In genomic region chr4:115059871-115060270, GRCm38 (mm10) we compare ENCODE assay signal across 8 mouse cellular contexts. TPM values are rescaled to one million over a fixed set of nuclear protein-coding genes. Genes with fewer than 3 reads are reported as not detected.
A peak's percentile ranks its signal among the peaks of the same experiment; 100 is the strongest.
DNase-seq lines count a peak whose midpoint lies in the region; ATAC-seq and TF ChIP-seq lines count a peak whose summit lies in the region.

No protein-coding gene starts in this region.

- H3K4me3 ChIP-seq in gastrocnemius, adult 2 months = peak overlapping the region; percentile 74
- peak overlapping the region; percentile 42 to 48 for H3K4me3 ChIP-seq in heart, embryonic 14.5 days (ENCODE audit: control insufficient read depth in 1 of 2, insufficient read depth in 1 of 2, low read depth in 1 of 2, low read length in 2 of 2)
- H3K4me3 ChIP-seq in midbrain, embryonic 14.5 days (replicated peaks; ENCODE audit: low read depth, low read length) = peak overlapping the region; percentile 43
- no peak overlapping the region for H3K4me3 ChIP-seq in thymus, adult 2 months (ENCODE audit: control insufficient read depth, insufficient read depth, low read length)

- peak overlapping the region; percentile 88 for H3K27ac ChIP-seq in gastrocnemius, adult 2 months
- peak overlapping the region; percentile 77 to 84 for H3K27ac ChIP-seq in heart, embryonic 14.5 days (replicated peaks in 1 of 2; ENCODE audit: control insufficient read depth in 1 of 2, insufficient read depth in 1 of 2, low read depth in 2 of 2, low read length in 2 of 2)
- peak overlapping the region; percentile 95 for H3K27ac ChIP-seq in midbrain, embryonic 14.5 days (replicated peaks; ENCODE audit: low read depth, low read length)
- H3K27ac ChIP-seq in thymus, adult 2 months (ENCODE audit: control insufficient read depth, insufficient read depth, low read length) = no peak overlapping the region

- peak overlapping the region; percentile 60 for H3K9ac ChIP-seq in heart, embryonic 14.5 days (ENCODE audit: low read length)
- peak overlapping the region; percentile 68 for H3K9ac ChIP-seq in midbrain, embryonic 14.5 days (replicated peaks; ENCODE audit: low read length)

- peak overlapping the region; percentile 71 for H3K4me2 ChIP-seq in heart, embryonic 14.5 days (ENCODE audit: low read length)
- peak overlapping the region; percentile 97 for H3K4me2 ChIP-seq in midbrain, embryonic 14.5 days (ENCODE audit: low read length)

- TF ChIP-seq POLR2A in thymus, adult 2 months (IDR thresholded peaks at IDR 0.05; ENCODE audit: control insufficient read depth, extremely low read depth, insufficient read depth, low read length, poor library complexity) = no peak

- no peaks in the 10 kb centered on the region for H3K9me3 ChIP-seq in heart, embryonic 14.5 days (ENCODE audit: control insufficient read depth, low read length)
- no peaks in the 10 kb centered on the region for H3K9me3 ChIP-seq in midbrain, embryonic 14.5 days (ENCODE audit: control insufficient read depth, low read length)

- intact Hi-C loops in gastrocnemius, adult 2 months (cut with DNase I) = loop anchor here (10.0 kb wide), 1 partner anchor 155 kb away; the partner anchor contains the start of gene Foxd2
- intact Hi-C loops in gastrocnemius, postnatal 14 days (cut with DNase I; ENCODE audit: low total_unique reads) = no loop called here

- H3K4me1 ChIP-seq in heart, embryonic 14.5 days (ENCODE audit: control insufficient read depth in 2 of 2, insufficient read depth in 2 of 2, low read length in 2 of 2) = peaks cover 8 to 23% of the 10 kb centered on the region in 2 experiments; a peak in 3 of 4 replicates
- peaks cover 6% of the 10 kb centered on the region; the same call in 1 of the 2 replicates for H3K4me1 ChIP-seq in midbrain, embryonic 14.5 days (ENCODE audit: control insufficient read depth, insufficient read depth, low read length)
- H3K4me1 ChIP-seq in thymus, adult 2 months (replicated peaks; ENCODE audit: control insufficient read depth, insufficient read depth, low read length) = peaks cover 12% of the 10 kb centered on the region; the same call in 1 of the 2 replicates

- peak; percentile 36 for DNase-seq in gastrocnemius, adult 2 months
- DNase-seq in gastrocnemius, postnatal 14 days = no peak
- peak; percentile 41 to 46 for DNase-seq in kidney, postnatal 36 days
- DNase-seq in midbrain, embryonic 14.5 days = peak; percentile 58
- DNase-seq in thymus, postnatal 36 days = no peak
- no peak for DNase-seq in thymus, adult 2 months
- no peak for DNase-seq in cerebellum, adult 9-11 months

- H3K36me3 ChIP-seq in heart, embryonic 14.5 days (ENCODE audit: control insufficient read depth, insufficient read depth, low read length) = no peaks in the 10 kb centered on the region
- H3K36me3 ChIP-seq in midbrain, embryonic 14.5 days (ENCODE audit: control insufficient read depth, insufficient read depth, low read length) = no peaks in the 10 kb centered on the region
- H3K36me3 ChIP-seq in thymus, adult 2 months (ENCODE audit: control insufficient read depth, insufficient read depth, low read length) = no peaks in the 10 kb centered on the region

- WGBS in heart, embryonic 14.5 days = 7% methylated on average over 12 of the region's 12 CpGs
- 6% methylated on average over 12 of the region's 12 CpGs for WGBS in midbrain, embryonic 14.5 days
- 79% methylated on average over 12 of the region's 12 CpGs for WGBS in thymus, adult 2 months

- ATAC-seq in heart, embryonic 14.5 days (ENCODE audit: insufficient number of reproducible peaks, insufficient read depth, low FRiP score, low read depth) = no peak
- no peak for ATAC-seq in midbrain, embryonic 14.5 days (ENCODE audit: low FRiP score, low TSS enrichment)

- H3K27me3 ChIP-seq in heart, embryonic 14.5 days (ENCODE audit: control insufficient read depth, insufficient read depth, low read length) = peaks cover 89% of the 10 kb centered on the region
- H3K27me3 ChIP-seq in midbrain, embryonic 14.5 days (ENCODE audit: control insufficient read depth, insufficient read depth, low read length) = peaks cover 71% of the 10 kb centered on the region
- H3K27me3 ChIP-seq in thymus, adult 2 months (ENCODE audit: control insufficient read depth, insufficient read depth, low read length) = peaks cover 52% of the 10 kb centered on the region

- TF ChIP-seq CTCF in gastrocnemius, adult 2 months (IDR thresholded peaks at IDR 0.05) = no peak
- TF ChIP-seq CTCF in thymus, adult 2 months (IDR thresholded peaks at IDR 0.05; ENCODE audit: borderline replicate concordance, control insufficient read depth, extremely low read depth, insufficient read depth, low read length, poor library complexity) = no peak

RNA-seq across cellular contexts. Expression of gene Tal1, which starts 3.6 kb away (rescaled TPM):
- 1 to 10 TPM in 1 of 2 experiments, under 1 TPM in 1; 0.94 to 1.7 TPM for total RNA-seq in gastrocnemius, adult 2 months (2021)
- total RNA-seq in gastrocnemius, postnatal 14 days (2021) = 1 to 10 TPM; 1.9 to 2.5 TPM
- 1.5 and 2.8 TPM in 2 replicates for polyA plus RNA-seq in heart, embryonic 14.5 days (2014; fragmentation: Nextera tagmentation; extraction: Ambion mirVana)
- polyA plus RNA-seq in midbrain, embryonic 14.5 days (2014; fragmentation: Nextera tagmentation; extraction: Ambion mirVana) = 23.1 and 23.8 TPM in 2 replicates
- 0.89 and 0.94 TPM in 2 replicates for polyA plus RNA-seq in thymus, adult 2 months (2012; rRNA removed)

RNA-seq across cellular contexts. Expression of gene Pdzk1ip1, which starts 28.6 kb away (rescaled TPM):
- total RNA-seq in gastrocnemius, adult 2 months (2021) = not detected
- under 1 TPM in 1 of 2 experiments, not detected in 1; 0.57 TPM for total RNA-seq in gastrocnemius, postnatal 14 days (2021)
- polyA plus RNA-seq in heart, embryonic 14.5 days (2014; fragmentation: Nextera tagmentation; extraction: Ambion mirVana) = 1.9 and 4.1 TPM in 2 replicates
- 2.0 and 4.5 TPM in 2 replicates for polyA plus RNA-seq in midbrain, embryonic 14.5 days (2014; fragmentation: Nextera tagmentation; extraction: Ambion mirVana)
- polyA plus RNA-seq in thymus, adult 2 months (2012; rRNA removed) = 14.7 and 15.2 TPM in 2 replicates

RNA-seq across cellular contexts. Expression of gene Stil, which starts 59.9 kb away (rescaled TPM):
- under 1 TPM; 0.06 to 0.13 TPM for total RNA-seq in gastrocnemius, adult 2 months (2021)
- under 1 TPM; 0.84 to 0.86 TPM for total RNA-seq in gastrocnemius, postnatal 14 days (2021)
- 9.8 and 11.1 TPM in 2 replicates for polyA plus RNA-seq in heart, embryonic 14.5 days (2014; fragmentation: Nextera tagmentation; extraction: Ambion mirVana)
- polyA plus RNA-seq in midbrain, embryonic 14.5 days (2014; fragmentation: Nextera tagmentation; extraction: Ambion mirVana) = 1.7 and 4.8 TPM in 2 replicates
- 8.1 and 10.7 TPM in 2 replicates for polyA plus RNA-seq in thymus, adult 2 months (2012; rRNA removed)

Comparison
In these comparisons a context has a peak if more than half of its experiments do, and no peak if none do; other contexts are left out.
1. DNase-seq: peak in gastrocnemius, adult 2 months (single experiment), kidney, postnatal 36 days (2 of 2) and midbrain, embryonic 14.5 days (single experiment); none in gastrocnemius, postnatal 14 days (single experiment), thymus, postnatal 36 days (0 of 2), thymus, adult 2 months (single experiment) and cerebellum, adult 9-11 months (single experiment).